Mouse (Mus musculus) regulatory T cell (primary cell): ENCODE data around the gene Iars.

Experiments used
- in situ Hi-C: fragments of 300-600 bp; cut with MboI, MseI; formaldehyde crosslinking; loops from one replicate; pipeline ENCODE4 v1.15.1; 2025; ENCODE audit warnings: high pct_unique_total_duplicates

Gene Iars

GRCm38 (mm10) chr13:49681351-49682232 lies at the start of gene Iars:
TSS of gene Iars (plus strand) at chr13:49682100.
- in situ Hi-C loops: loop anchor here (10.0 kb wide), 1 partner anchor 1973 kb away; the partner anchor contains the start of gene Secisbp2

- in situ Hi-C loops: loop anchor here (5.0 kb wide), 1 partner anchor 73 kb away; no protein-coding TSS in a partner anchor
Observed at GRCm38 (mm10) chr13:49639965-49640364, 41.9 kb upstream of the Iars start.

- in situ Hi-C loops: loop anchor here (5.0 kb wide), 1 partner anchor 75 kb away; no protein-coding TSS in a partner anchor
Observed at GRCm38 (mm10) chr13:49642650-49643049, 39.2 kb upstream of the Iars start.

GRCm38 (mm10) chr13:49643669-49644362 lies 38.1 kb upstream of the Iars start:
- in situ Hi-C loops: loop anchor here (5.0 kb wide), 1 partner anchor 77 kb away; no protein-coding TSS in a partner anchor

GRCm38 (mm10) chr13:49644731-49645529 lies 37.0 kb upstream of the Iars start:
- in situ Hi-C loops: loop anchor here (5.0 kb wide), 1 partner anchor 78 kb away; no protein-coding TSS in a partner anchor

GRCm38 (mm10) chr13:49646019-49646418 lies 35.9 kb upstream of the Iars start:
- in situ Hi-C loops: no loop called here

- in situ Hi-C loops: loop anchor here (10.0 kb wide), 1 partner anchor 196 kb away; no protein-coding TSS in a partner anchor
Observed at GRCm38 (mm10) chr13:49651136-49651535, 30.8 kb upstream of the Iars start.

- in situ Hi-C loops: loop anchor here (10.0 kb wide), 1 partner anchor 197 kb away; no protein-coding TSS in a partner anchor
Observed at GRCm38 (mm10) chr13:49651781-49652351, 30.0 kb upstream of the Iars start.

GRCm38 (mm10) chr13:49652481-49653179 lies 29.3 kb upstream of the Iars start, which contains the start of the genes Cenpp and Nol8:
TSS of gene Cenpp (minus strand) at chr13:49652785.
TSS of gene Nol8 (plus strand) at chr13:49653078.
- in situ Hi-C loops: loop anchor here (10.0 kb wide), 1 partner anchor 198 kb away; no protein-coding TSS in a partner anchor

- in situ Hi-C loops: loop anchor here (10.0 kb wide), 1 partner anchor 198 kb away; no protein-coding TSS in a partner anchor
Observed at GRCm38 (mm10) chr13:49653180-49653541, 28.7 kb upstream of the Iars start.

- in situ Hi-C loops: no loop called here
Observed at GRCm38 (mm10) chr13:49677793-49678192, 4.1 kb upstream of the Iars start.

- in situ Hi-C loops: loop anchor here (10.0 kb wide), 1 partner anchor 1972 kb away; the partner anchor contains the start of gene Secisbp2
Observed at GRCm38 (mm10) chr13:49682233-49682846, 440 bp downstream of the Iars start.

GRCm38 (mm10) chr13:49684266-49684665 lies 2.4 kb downstream of the Iars start:
- in situ Hi-C loops: loop anchor here (10.0 kb wide), 1 partner anchor 1971 kb away; the partner anchor contains the start of gene Secisbp2

GRCm38 (mm10) chr13:49691056-49691455 lies 9.2 kb downstream of the Iars start:
- in situ Hi-C loops: no loop called here

GRCm38 (mm10) chr13:49703216-49703779 lies 21.4 kb downstream of the Iars start:
- in situ Hi-C loops: no loop called here

GRCm38 (mm10) chr13:49706032-49706690 lies 24.3 kb downstream of the Iars start:
- in situ Hi-C loops: no loop called here

GRCm38 (mm10) chr13:49708311-49708710 lies 26.4 kb downstream of the Iars start:
- in situ Hi-C loops: no loop called here

GRCm38 (mm10) chr13:49712047-49712721 lies 30.3 kb downstream of the Iars start:
- in situ Hi-C loops: no loop called here
